Mouse (Mus musculus) CH12.LX (cell line): ENCODE results near the gene Ift172. TPM values are rescaled to one million over a fixed set of nuclear protein-coding genes. Genes with fewer than 3 reads are reported as not detected.
A peak's percentile ranks its signal among the peaks of the same experiment; 100 is the strongest.

Experiments
- DNase-seq: peaks from one replicate; pipeline ENCODE4 v3.0.0-alpha.2; 2013; ENCODE audit errors: extremely low read depth
- H3K27ac ChIP-seq: 2 replicates; pipeline ENCODE4 v1.5.1; 2012; ENCODE audit warnings: low read depth, mild to moderate bottlenecking, control low read depth, moderate library complexity; ENCODE audit not compliant: insufficient read depth
- H3K27me3 ChIP-seq: replicated peaks from 2 replicates; pipeline ENCODE3; 2012; ENCODE audit warnings: inconsistent platforms
- H3K36me3 ChIP-seq, 2 experiments: replicated peaks in 1 of 2; 2 replicates each; pipeline versions ENCODE3 to v1.6.1; 2012; ENCODE audit warnings: inconsistent platforms in 1 of 2, low read length in 1 of 2, mild to moderate bottlenecking in 1 of 2, mixed read lengths in 1 of 2, moderate library complexity in 1 of 2; ENCODE audit not compliant: control insufficient read depth in 1 of 2, insufficient read depth in 1 of 2
- H3K4me1 ChIP-seq, 2 experiments: 2 replicates each; pipeline ENCODE4 v1.6.1; 2012; ENCODE audit warnings: inconsistent platforms in 1 of 2, moderate library complexity in 1 of 2; ENCODE audit not compliant: insufficient read depth in 2 of 2, control insufficient read depth in 1 of 2
- H3K4me2 ChIP-seq: 2 replicates; pipeline ENCODE4 v1.6.1; 2012; ENCODE audit warnings: low read depth, mild to moderate bottlenecking, control low read depth; ENCODE audit not compliant: poor library complexity, insufficient read depth, severe bottlenecking
- H3K4me3 ChIP-seq, 3 experiments: fragments of 150-350 bp in 1 of 3; sonication (generic) in 1 of 3; replicated peaks in 1 of 3; 2 replicates each; pipeline versions ENCODE3 to v1.5.1; 2011 to 2012; ENCODE audit warnings: low read depth in 2 of 3, low read length in 2 of 3, mild to moderate bottlenecking in 2 of 3, moderate library complexity in 2 of 3, control low read depth in 1 of 3, improper control_type of control experiment in 1 of 3, inconsistent platforms in 1 of 3, mixed read lengths in 1 of 3; ENCODE audit not compliant: poor library complexity in 1 of 3
- H3K79me2 ChIP-seq: replicated peaks from 2 replicates; pipeline ENCODE4 v1.6.1; 2012; ENCODE audit warnings: mild to moderate bottlenecking, moderate library complexity; ENCODE audit not compliant: control insufficient read depth, poor library complexity, insufficient read depth, severe bottlenecking; ENCODE audit errors: extremely low read depth
- H3K9ac ChIP-seq: 2 replicates; pipeline ENCODE4 v1.6.1; 2012; ENCODE audit warnings: low read depth, mild to moderate bottlenecking, control low read depth, moderate library complexity; ENCODE audit not compliant: insufficient read depth
- H3K9me3 ChIP-seq: replicated peaks from 2 replicates; pipeline ENCODE3; 2012; ENCODE audit warnings: low read length, inconsistent platforms, mixed read lengths
- CHD2 ChIP-seq: IDR thresholded peaks from 2 replicates; pipeline ENCODE4 v1.6.1; 2011; ENCODE audit warnings: low read length, improper control_type of control experiment
- CTCF ChIP-seq, 2 experiments: IDR thresholded peaks in 1 of 2; conservative IDR thresholded peaks in 1 of 2; 2 replicates each; pipeline ENCODE4 v1.5.1; 2011 to 2012; ENCODE audit warnings: low read depth in 2 of 2, low read length in 2 of 2, improper control_type of control experiment in 1 of 2, inconsistent platforms in 1 of 2, mild to moderate bottlenecking in 1 of 2, moderate library complexity in 1 of 2
- E2F4 ChIP-seq: IDR thresholded peaks from 2 replicates; pipeline ENCODE4 v1.6.1; 2011; ENCODE audit warnings: low read depth, low read length, improper control_type of control experiment; ENCODE audit not compliant: insufficient replicate concordance
- JUN ChIP-seq: IDR thresholded peaks from 2 replicates; pipeline ENCODE4 v1.6.1; 2011; ENCODE audit warnings: low read depth, mild to moderate bottlenecking, low read length, improper control_type of control experiment, moderate library complexity; ENCODE audit not compliant: insufficient read depth
- KAT2A ChIP-seq: IDR thresholded peaks from 2 replicates; pipeline ENCODE4 v1.6.1; 2012; ENCODE audit warnings: low read length, improper control_type of control experiment, inconsistent platforms; ENCODE audit not compliant: insufficient replicate concordance
- MAFK ChIP-seq: IDR thresholded peaks from 2 replicates; pipeline ENCODE4 v1.6.1; 2011; ENCODE audit warnings: low read length, improper control_type of control experiment; ENCODE audit not compliant: insufficient replicate concordance
- MAZ ChIP-seq: IDR thresholded peaks from 2 replicates; pipeline ENCODE4 v1.6.1; 2012; ENCODE audit warnings: low read depth, mild to moderate bottlenecking, inconsistent platforms, low read length, improper control_type of control experiment, moderate library complexity
- MXI1 ChIP-seq: IDR thresholded peaks from 2 replicates; pipeline ENCODE4 v1.6.1; 2011; ENCODE audit warnings: mild to moderate bottlenecking, low read depth, low read length, improper control_type of control experiment
- MYC ChIP-seq: IDR thresholded peaks from 2 replicates; pipeline ENCODE4 v1.6.1; 2011; ENCODE audit warnings: low read depth, mild to moderate bottlenecking, improper control_type of control experiment, low read length
- NELFE ChIP-seq: IDR thresholded peaks from 2 replicates; pipeline ENCODE4 v1.6.1; 2011; ENCODE audit warnings: low read depth, low read length, improper control_type of control experiment
- POLR2A ChIP-seq: IDR thresholded peaks from 2 replicates; pipeline ENCODE4 v1.6.1; 2011; ENCODE audit warnings: low read depth, mild to moderate bottlenecking, improper control_type of control experiment, low read length
- RAD21 ChIP-seq: IDR thresholded peaks from 2 replicates; pipeline ENCODE4 v1.6.1; 2011; ENCODE audit warnings: low read depth, mild to moderate bottlenecking, low read length, improper control_type of control experiment, moderate library complexity
- SMC3 ChIP-seq: IDR thresholded peaks from 2 replicates; pipeline ENCODE4 v1.6.1; 2011; ENCODE audit warnings: low read depth, low read length, improper control_type of control experiment
- TCF12 ChIP-seq: IDR thresholded peaks from 2 replicates; pipeline ENCODE4 v1.6.1; 2014; ENCODE audit warnings: low read depth, mild to moderate bottlenecking, inconsistent platforms, low read length, improper control_type of control experiment
- USF1 ChIP-seq: IDR thresholded peaks from 2 replicates; pipeline ENCODE4 v1.6.1; 2014; ENCODE audit warnings: low read depth, mild to moderate bottlenecking, inconsistent platforms, low read length, improper control_type of control experiment
- ZC3H11A ChIP-seq: IDR thresholded peaks from 2 replicates; pipeline ENCODE4 v1.6.1; 2012; ENCODE audit warnings: low read depth, mild to moderate bottlenecking, inconsistent platforms, low read length, improper control_type of control experiment
- ZKSCAN1 ChIP-seq: IDR thresholded peaks from 2 replicates; pipeline ENCODE4 v1.6.1; 2012; ENCODE audit warnings: low read depth, inconsistent platforms, low read length, improper control_type of control experiment, borderline replicate concordance
- dilution Hi-C: fragments of 300-500 bp; cut with MboI; formaldehyde crosslinking; loops from 2 replicates; pipeline ENCODE4 v1.14.3; 2020; ENCODE audit warnings: low sequenced_read_pairs; ENCODE audit not compliant: extremely low pct_unique_long_range_greater_than_20kb, extremely low pct_ligation_motif_present
- in situ Hi-C: fragments of 300-500 bp; cut with MboI; formaldehyde crosslinking; loops from 3 replicates; pipeline ENCODE4 v1.14.3; 2019; ENCODE audit warnings: low sequenced_read_pairs, low pct_ligation_motif_present, low pct_unique_long_range_greater_than_20kb, mixed read lengths
- polyA plus RNA-seq: library from polyadenylated mRNA; unstranded; fragments of >175 nt; gene quantifications from 2 replicates; pipeline ENCODE4 v1.2.1, GENCODE M21; 2012; ENCODE audit warnings: low read depth; ENCODE audit not compliant: insufficient read length
- total RNA-seq, 2 experiments: library from RNA; depleted of rRNA; stranded (reverse); fragments of 300-350 nt in 1 of 2; fragments of >200 nt in 1 of 2; gene quantifications; 2 replicates each; pipeline ENCODE4 v1.2.3; 2012 to 2014

Ift172 gene
- total and polyA plus RNA-seq, 3 experiments = 6.1 to 21.5 (median 8.5) TPM

GRCm38 (mm10) chr5:31328255-31328654 lies 37.3 kb upstream of the Ift172 start:
- Histone ChIP-seq H3K4me2 (no peak overlapping the region), H3K9me3 (peaks cover 2% of the 10 kb centered on the region), H3K27ac (no peak overlapping the region), H3K4me3 (no peak overlapping the region), H3K4me1 (no peaks in the 10 kb centered on the region), H3K9ac (no peak overlapping the region)
- in situ Hi-C loops (no loop called here), dilution Hi-C loops (no loop called here)
- DNase-seq = peak; percentile 45
- TF ChIP-seq SMC3 = peak; percentile 55
- peak; percentile 70 for TF ChIP-seq RAD21
- no peak for TF ChIP-seq NELFE
- no peak for TF ChIP-seq JUN
- TF ChIP-seq ZKSCAN1 = no peak
- no peak for TF ChIP-seq MYC
- TF ChIP-seq ZC3H11A = no peak
- TF ChIP-seq KAT2A = no peak
- TF ChIP-seq CTCF (conservative IDR thresholded peaks at IDR 0.05 in 1 of 2, IDR thresholded peaks at IDR 0.05 in 1 of 2; ENCODE audit: low read depth in 2 of 2, low read length in 2 of 2) = peak in 1 of 2 experiments; percentile 72; a peak in 2 of 4 replicates
- no peak for TF ChIP-seq MAZ
- TF ChIP-seq TCF12 = no peak
- no peak for TF ChIP-seq CHD2
- no peak for TF ChIP-seq MXI1
- no peak for TF ChIP-seq POLR2A
- TF ChIP-seq, all 38 proteins: peak for 3
- no peaks in the 10 kb centered on the region for H3K79me2 ChIP-seq
- H3K36me3 ChIP-seq = no peaks in the 10 kb centered on the region
- peaks cover 23% of the 10 kb centered on the region for H3K27me3 ChIP-seq

GRCm38 (mm10) chr5:31326850-31327249 lies 35.9 kb upstream of the Ift172 start:
- H3K9me3 ChIP-seq = peaks cover 4% of the 10 kb centered on the region
- H3K4me3 ChIP-seq = no peak overlapping the region
- dilution Hi-C loops (no loop called here), in situ Hi-C loops (no loop called here)
- no peaks in the 10 kb centered on the region for H3K4me1 ChIP-seq
- H3K9ac ChIP-seq = no peak overlapping the region
- no peak overlapping the region for H3K27ac ChIP-seq
- no peak overlapping the region for H3K4me2 ChIP-seq
- H3K79me2 ChIP-seq = no peaks in the 10 kb centered on the region
- TF ChIP-seq USF1 (no peak), SMC3 (0 out of 2 replicates have a peak, but pooled peaks have one; percentile 12), CTCF (conservative IDR thresholded peaks at IDR 0.05 in 1 of 2, IDR thresholded peaks at IDR 0.05 in 1 of 2; ENCODE audit: low read depth in 2 of 2, low read length in 2 of 2) (peak in 1 of 2 experiments; percentile 55; a peak in 2 of 4 replicates), RAD21 (peak; percentile 26), MAZ (no peak), NELFE (no peak), ZKSCAN1 (no peak), MAFK (no peak), JUN (no peak), E2F4 (no peak)
- DNase-seq = peak; percentile 14
- H3K36me3 ChIP-seq = no peaks in the 10 kb centered on the region
- peaks cover 29% of the 10 kb centered on the region for H3K27me3 ChIP-seq
